Mouse (Mus musculus) midbrain, embryonic 10.5 days (tissue): ENCODE results near the gene Zfp148. TPM values are rescaled to one million over a fixed set of nuclear protein-coding genes. Genes with fewer than 3 reads are reported as not detected.
"Not testable (repeated sequence)": the region's sequence is repeated elsewhere in the genome, so short reads cannot be mapped to it uniquely, and the experiment has no call there.

Source experiments
- DNase-seq: peaks from one replicate; pipeline ENCODE4 v3.0.0-alpha.2; 2017; ENCODE audit warnings: low spot score
- H3K27ac ChIP-seq: fragments of 300-500 bp; sonication (generic); replicated peaks from 2 replicates; pipeline ENCODE4 v1.5.1; 2016; ENCODE audit warnings: mild to moderate bottlenecking
- H3K27me3 ChIP-seq: fragments of 300-500 bp; sonication (generic); 2 replicates; pipeline ENCODE4 v1.6.1; 2016; ENCODE audit warnings: low read depth, mild to moderate bottlenecking; ENCODE audit not compliant: poor library complexity, severe bottlenecking
- H3K36me3 ChIP-seq: fragments of 300-500 bp; sonication (generic); 2 replicates; pipeline ENCODE4 v1.6.1; 2016; ENCODE audit warnings: mild to moderate bottlenecking, moderate library complexity
- H3K4me1 ChIP-seq: fragments of 300-500 bp; sonication (generic); 2 replicates; pipeline ENCODE4 v1.6.1; 2016
- H3K4me3 ChIP-seq: fragments of 300-500 bp; sonication (generic); 2 replicates; pipeline ENCODE4 v1.5.1; 2016; ENCODE audit warnings: mild to moderate bottlenecking, moderate library complexity
- H3K9me3 ChIP-seq: fragments of 300-500 bp; sonication (generic); replicated peaks from 2 replicates; pipeline ENCODE4 v1.6.1; 2016; ENCODE audit warnings: mild to moderate bottlenecking
- WGBS: fragments of 180-500 bp; shearing (Covaris S2); methylation state at CpG from one replicate; pipeline ENCODE4 v1.1.7; 2016; 5-methylcytosine and 5-hydroxymethylcytosine counted together
- polyA plus RNA-seq: library from polyadenylated mRNA; unstranded; fragments of >200 nt; fragmentation: Nextera tagmentation; extraction: Ambion mirVana; gene quantifications from 2 replicates; pipeline ENCODE4 v1.2.1, GENCODE M21; 2016

The Zfp148 gene
- 40.7 and 46.3 TPM in 2 replicates for polyA plus RNA-seq

DNA sequence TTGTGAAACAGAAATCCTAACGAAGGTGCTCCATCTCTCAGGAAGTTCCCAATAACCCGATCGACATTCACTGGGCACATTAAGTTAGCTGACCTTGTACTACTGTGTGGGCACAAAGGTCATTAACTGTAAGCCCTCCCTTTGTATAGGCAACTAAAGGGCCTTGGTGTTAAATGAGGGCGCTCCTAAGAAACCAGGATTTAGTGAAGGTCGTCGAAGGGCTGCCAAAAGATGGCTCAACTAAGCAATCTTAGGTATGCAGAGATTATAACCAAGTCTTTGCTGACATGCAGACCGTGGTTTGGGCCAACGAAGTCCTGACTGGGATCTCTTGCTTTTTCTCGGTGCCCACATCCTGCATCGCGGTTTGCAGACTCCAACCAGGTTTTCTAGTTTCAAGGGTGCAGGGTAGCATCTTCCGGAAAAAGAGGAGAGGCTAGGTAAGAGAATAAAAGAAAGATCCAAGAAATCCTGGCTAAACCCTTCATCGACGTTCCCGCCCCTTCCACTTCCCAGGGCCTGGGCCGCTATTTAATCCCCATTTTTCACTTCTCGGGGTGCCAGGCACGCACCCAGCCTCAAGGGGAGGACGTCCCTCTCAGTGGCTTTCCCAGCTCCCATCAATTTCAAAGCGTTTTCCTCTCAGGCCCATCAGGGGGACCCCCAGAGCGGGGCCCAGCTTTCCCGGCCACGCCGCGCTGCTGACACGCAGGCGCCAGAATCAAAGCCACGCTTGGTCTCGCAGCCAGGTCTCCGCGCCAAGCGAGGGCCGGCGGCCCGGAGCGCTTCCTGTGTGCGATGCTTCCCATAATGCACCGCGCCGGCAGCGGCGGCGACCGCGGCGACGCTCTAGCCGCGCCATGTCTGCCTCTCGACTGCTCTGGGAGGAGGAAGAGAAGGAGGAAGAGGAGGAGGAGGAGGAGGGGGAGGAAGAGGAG is at the start of gene Zfp148:
Gene Zfp148, plus strand, starts transcription at position 893 of the 938 bp plus-strand sequence.
- not testable (repeated sequence) for H3K9me3 ChIP-seq, H3K27me3 ChIP-seq, H3K36me3 ChIP-seq
- 4% methylated on average over 50 of the region's 50 CpGs for WGBS
- Histone ChIP-seq H3K27ac (peak within 1 kb of the TSS; percentile 98), H3K4me3 (peak within 1 kb of the TSS; percentile 94), H3K4me1 (peaks cover 23% of the 10 kb centered on the region)
- peak; percentile 90 for DNase-seq

DNA sequence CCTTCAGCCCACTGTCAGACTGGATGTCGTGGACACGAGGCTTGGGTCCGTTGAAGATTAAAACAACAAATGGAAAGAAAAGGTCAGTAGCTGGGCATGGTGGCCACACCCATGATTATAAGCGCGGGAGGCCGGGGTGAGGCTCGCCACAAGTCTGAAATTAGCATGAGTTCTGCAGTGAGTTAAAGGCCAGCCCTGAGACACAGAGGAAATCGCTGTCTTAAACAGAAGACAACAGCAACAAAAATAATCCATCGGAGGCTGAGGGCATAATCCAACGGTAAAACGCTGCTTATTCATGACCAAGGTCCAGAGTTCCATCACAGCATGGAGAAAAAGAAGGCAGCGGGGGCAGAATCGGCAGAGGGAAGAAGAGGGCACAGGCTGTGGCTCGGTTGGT is 47.6 kb upstream of the Zfp148 start:
- no peak overlapping the region for H3K27ac ChIP-seq
- H3K4me3 ChIP-seq: no peak overlapping the region
- 91% methylated on average over 14 of the region's 14 CpGs for WGBS
- H3K9me3 ChIP-seq: no peaks in the 10 kb centered on the region
- H3K27me3 ChIP-seq: no peaks in the 10 kb centered on the region
- no peak for DNase-seq
- H3K4me1 ChIP-seq: peaks cover 9% of the 10 kb centered on the region; the same call in 1 of the 2 replicates
- no peaks in the 10 kb centered on the region for H3K36me3 ChIP-seq

DNA sequence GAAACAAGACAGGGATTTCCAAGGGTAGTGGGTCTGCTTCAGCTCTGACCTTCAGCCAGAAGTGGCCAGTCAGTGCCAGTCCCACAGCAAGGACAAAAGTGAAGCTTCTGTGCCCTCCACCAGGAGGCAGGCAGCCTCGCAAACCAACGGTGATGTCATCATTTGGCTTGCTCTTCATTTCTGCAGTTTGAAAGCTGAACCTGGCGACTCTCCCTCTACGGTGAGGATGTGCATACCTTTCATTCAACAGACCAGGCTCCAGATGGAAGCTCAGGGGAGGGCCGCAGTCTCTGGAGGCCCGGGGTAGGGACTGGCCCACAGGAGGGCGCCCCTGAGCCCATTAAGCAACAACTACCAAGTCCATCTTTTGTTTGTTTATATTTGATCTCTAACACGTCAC is 43.5 kb upstream of the Zfp148 start:
- H3K4me3 ChIP-seq: no peak overlapping the region
- no peaks in the 10 kb centered on the region for H3K36me3 ChIP-seq
- peak; percentile 38 for DNase-seq
- WGBS: 18% methylated on average over 8 of the region's 8 CpGs
- H3K4me1 ChIP-seq: peaks cover 13% of the 10 kb centered on the region
- H3K27ac ChIP-seq: no peak overlapping the region; the same call in 1 of the 2 replicates
- no peaks in the 10 kb centered on the region for H3K9me3 ChIP-seq
- no peaks in the 10 kb centered on the region for H3K27me3 ChIP-seq

DNA sequence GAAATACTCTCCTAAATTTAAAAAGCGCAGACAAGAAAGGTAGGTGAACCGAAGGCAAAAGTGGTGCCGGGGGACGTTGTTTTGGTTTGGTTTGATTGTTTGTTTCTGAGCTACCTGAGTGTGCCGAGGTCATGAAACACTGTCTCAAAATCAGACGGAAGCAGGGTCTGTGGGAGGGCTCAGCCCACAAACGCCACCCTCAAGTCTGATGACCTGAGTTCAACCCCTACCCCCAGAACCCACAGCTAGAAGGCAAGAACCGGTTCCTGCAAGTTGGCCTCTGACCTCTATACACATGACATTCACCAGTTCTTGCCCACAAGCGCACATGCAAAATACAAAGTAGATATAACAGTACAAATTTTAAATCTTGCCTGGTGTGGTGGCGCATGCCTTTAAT is 43.0 kb upstream of the Zfp148 start:
- H3K9me3 ChIP-seq: no peaks in the 10 kb centered on the region
- H3K36me3 ChIP-seq: no peaks in the 10 kb centered on the region
- no peak for DNase-seq
- peaks cover 13% of the 10 kb centered on the region for H3K4me1 ChIP-seq
- H3K27ac ChIP-seq: 0 out of 2 replicates have a peak overlapping the region, but pooled peaks have one; percentile 17
- H3K4me3 ChIP-seq: no peak overlapping the region
- WGBS: 88% methylated on average over 10 of the region's 10 CpGs
- no peaks in the 10 kb centered on the region for H3K27me3 ChIP-seq

DNA sequence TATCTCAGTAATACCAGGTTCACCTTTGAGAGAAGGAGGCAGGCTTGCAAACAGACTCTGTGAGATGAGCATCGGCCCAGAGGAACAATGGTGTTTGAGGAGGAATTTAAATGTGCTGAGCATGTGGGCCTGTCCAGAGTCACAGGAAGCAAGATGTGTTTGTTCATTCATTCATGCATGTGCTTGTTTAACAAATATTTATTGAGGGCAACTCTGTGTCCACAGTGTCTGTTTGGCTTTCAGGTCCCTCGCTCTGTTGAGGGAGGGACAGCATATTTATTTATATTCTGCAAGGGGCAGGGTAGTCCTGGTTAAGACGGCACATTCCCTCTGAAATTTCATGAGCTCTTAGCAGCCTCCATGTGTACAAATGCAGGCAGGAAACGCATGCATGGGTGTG is 42.1 kb upstream of the Zfp148 start:
- Histone ChIP-seq H3K4me1 (peaks cover 20% of the 10 kb centered on the region), H3K27ac (no peak overlapping the region), H3K27me3 (no peaks in the 10 kb centered on the region), H3K9me3 (no peaks in the 10 kb centered on the region), H3K4me3 (no peak overlapping the region), H3K36me3 (no peaks in the 10 kb centered on the region)
- WGBS: 74% methylated on average over 4 of the region's 4 CpGs
- no peak for DNase-seq

GRCm38 (mm10) chr16:33339476-33339875 is 41.2 kb upstream of the Zfp148 start:
- DNase-seq: no peak
- Histone ChIP-seq H3K4me3 (no peak overlapping the region), H3K36me3 (no peaks in the 10 kb centered on the region), H3K27ac (no peak overlapping the region), H3K4me1 (peaks cover 28% of the 10 kb centered on the region), H3K27me3 (no peaks in the 10 kb centered on the region), H3K9me3 (no peaks in the 10 kb centered on the region)
- 88% methylated on average over 2 of the region's 2 CpGs for WGBS

- Histone ChIP-seq H3K4me3 (no peak overlapping the region), H3K4me1 (peaks cover 35% of the 10 kb centered on the region), H3K27me3 (no peaks in the 10 kb centered on the region), H3K27ac (no peak overlapping the region), H3K36me3 (no peaks in the 10 kb centered on the region), H3K9me3 (no peaks in the 10 kb centered on the region)
- DNase-seq: no peak
- WGBS: 48% methylated on average over 1 of the region's 1 CpGs
These were observed 38.3 kb upstream of the Zfp148 start for GRCm38 (mm10) chr16:33342356-33342755.

DNA sequence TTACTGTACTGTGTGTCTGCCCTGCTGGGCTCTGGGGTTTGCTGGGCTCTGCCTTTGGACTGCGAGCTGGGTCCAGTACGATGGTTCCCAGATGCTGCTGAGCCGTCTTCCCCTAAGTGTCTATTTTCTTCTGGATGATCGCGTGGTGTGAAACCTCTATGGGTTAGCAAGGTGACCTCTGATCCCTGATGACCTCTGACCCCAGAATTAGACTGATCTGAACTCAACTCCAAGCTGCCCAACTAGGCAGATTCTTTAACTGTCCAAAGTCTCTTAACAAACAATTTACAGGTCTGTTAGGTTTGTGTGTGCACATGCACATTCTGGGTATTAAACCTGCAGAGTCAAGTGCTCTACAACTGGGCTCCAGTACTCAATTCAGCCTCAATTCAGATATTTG is 37.5 kb upstream of the Zfp148 start:
- Histone ChIP-seq H3K27ac (no peak overlapping the region), H3K27me3 (no peaks in the 10 kb centered on the region), H3K36me3 (no peaks in the 10 kb centered on the region), H3K4me3 (no peak overlapping the region), H3K9me3 (no peaks in the 10 kb centered on the region), H3K4me1 (peaks cover 27% of the 10 kb centered on the region)
- WGBS: 64% methylated on average over 5 of the region's 5 CpGs
- DNase-seq: no peak

DNA sequence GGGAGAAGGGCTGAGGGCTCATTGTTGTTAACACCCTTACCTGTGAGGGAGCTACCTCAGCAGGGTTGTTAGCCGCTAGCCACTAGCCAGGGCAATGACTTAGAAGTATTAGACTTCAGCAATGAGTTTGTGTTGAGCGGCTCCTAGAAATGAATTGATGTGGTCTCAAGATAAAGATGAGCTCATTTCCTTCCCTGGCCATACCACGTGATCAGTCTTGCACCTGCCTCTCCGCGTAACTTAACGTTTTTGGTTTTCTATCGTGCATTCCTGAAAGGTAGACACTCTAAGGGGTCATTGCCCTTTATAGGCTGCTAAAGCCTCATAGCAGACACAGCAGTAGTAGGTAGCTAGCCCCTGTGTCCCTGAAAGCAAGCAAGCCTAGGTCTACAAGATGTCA is 37.0 kb upstream of the Zfp148 start:
- DNase-seq: no peak
- H3K36me3 ChIP-seq: no peaks in the 10 kb centered on the region
- peaks cover 25% of the 10 kb centered on the region for H3K4me1 ChIP-seq
- WGBS: 93% methylated on average over 7 of the region's 7 CpGs
- H3K27me3 ChIP-seq: no peaks in the 10 kb centered on the region
- H3K4me3 ChIP-seq: no peak overlapping the region
- no peak overlapping the region for H3K27ac ChIP-seq
- no peaks in the 10 kb centered on the region for H3K9me3 ChIP-seq

DNA sequence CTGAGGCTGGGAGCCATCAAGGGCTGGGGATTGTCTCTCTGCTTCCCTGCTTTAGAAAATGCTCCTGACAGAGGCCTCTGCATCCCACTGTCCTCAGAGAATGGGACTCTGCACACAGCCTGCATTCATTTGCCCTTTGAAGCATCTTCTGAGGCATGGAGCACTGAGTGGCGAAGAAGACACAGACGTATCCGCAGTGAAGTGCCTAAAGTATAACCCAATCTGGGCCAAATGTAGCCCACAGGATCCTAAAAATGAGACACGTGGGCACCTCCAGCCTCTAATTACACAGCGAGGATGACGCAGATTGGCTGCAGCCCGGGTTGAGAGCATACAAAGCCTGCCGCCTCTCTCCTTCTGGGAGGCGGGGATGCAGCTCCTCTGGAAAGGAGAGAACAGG is 36.3 kb upstream of the Zfp148 start:
- no peaks in the 10 kb centered on the region for H3K36me3 ChIP-seq
- H3K4me1 ChIP-seq: peaks cover 25% of the 10 kb centered on the region
- no peaks in the 10 kb centered on the region for H3K9me3 ChIP-seq
- no peaks in the 10 kb centered on the region for H3K27me3 ChIP-seq
- DNase-seq: no peak
- WGBS: 62% methylated on average over 9 of the region's 9 CpGs
- H3K27ac ChIP-seq: peak overlapping the region; percentile 39; the same call in 1 of the 2 replicates
- H3K4me3 ChIP-seq: no peak overlapping the region

- 83% methylated on average over 4 of the region's 4 CpGs for WGBS
- Histone ChIP-seq H3K9me3 (no peaks in the 10 kb centered on the region), H3K36me3 (no peaks in the 10 kb centered on the region), H3K4me1 (peaks cover 25% of the 10 kb centered on the region), H3K27me3 (no peaks in the 10 kb centered on the region), H3K27ac (no peak overlapping the region), H3K4me3 (no peak overlapping the region)
- no peak for DNase-seq
These were observed 35.8 kb upstream of the Zfp148 start for GRCm38 (mm10) chr16:33344875-33345274.

- no peaks in the 10 kb centered on the region for H3K27me3 ChIP-seq
- H3K4me1 ChIP-seq: peaks cover 25% of the 10 kb centered on the region
- H3K4me3 ChIP-seq: no peak overlapping the region
- H3K27ac ChIP-seq: no peak overlapping the region
- no peaks in the 10 kb centered on the region for H3K9me3 ChIP-seq
- no peaks in the 10 kb centered on the region for H3K36me3 ChIP-seq
- no peak for DNase-seq
- 69% methylated on average over 3 of the region's 3 CpGs for WGBS
These were observed 34.3 kb upstream of the Zfp148 start for GRCm38 (mm10) chr16:33346376-33346775.

GRCm38 (mm10) chr16:33347134-33347533 is 33.5 kb upstream of the Zfp148 start:
- Histone ChIP-seq H3K4me1 (peaks cover 25% of the 10 kb centered on the region), H3K27me3 (no peaks in the 10 kb centered on the region), H3K4me3 (no peak overlapping the region), H3K9me3 (no peaks in the 10 kb centered on the region), H3K27ac (no peak overlapping the region), H3K36me3 (no peaks in the 10 kb centered on the region)
- 78% methylated on average over 5 of the region's 5 CpGs for WGBS
- DNase-seq: no peak
